Mouse (Mus musculus) CH12.LX (cell line): ENCODE results near the gene Cfap77. TPM values are rescaled to one million over a fixed set of nuclear protein-coding genes. Genes with fewer than 3 reads are reported as not detected.

Experiments used
- DNase-seq: peaks from one replicate; pipeline ENCODE4 v3.0.0-alpha.2; 2013; ENCODE audit errors: extremely low read depth
- H3K27ac ChIP-seq: 2 replicates; pipeline ENCODE4 v1.5.1; 2012; ENCODE audit warnings: low read depth, mild to moderate bottlenecking, control low read depth, moderate library complexity; ENCODE audit not compliant: insufficient read depth
- H3K27me3 ChIP-seq: replicated peaks from 2 replicates; pipeline ENCODE3; 2012; ENCODE audit warnings: inconsistent platforms
- H3K36me3 ChIP-seq, 2 experiments: replicated peaks in 1 of 2; 2 replicates each; pipeline versions ENCODE3 to v1.6.1; 2012; ENCODE audit warnings: inconsistent platforms in 1 of 2, low read length in 1 of 2, mild to moderate bottlenecking in 1 of 2, mixed read lengths in 1 of 2, moderate library complexity in 1 of 2; ENCODE audit not compliant: control insufficient read depth in 1 of 2, insufficient read depth in 1 of 2
- H3K4me1 ChIP-seq, 2 experiments: 2 replicates each; pipeline ENCODE4 v1.6.1; 2012; ENCODE audit warnings: inconsistent platforms in 1 of 2, moderate library complexity in 1 of 2; ENCODE audit not compliant: insufficient read depth in 2 of 2, control insufficient read depth in 1 of 2
- H3K4me2 ChIP-seq: 2 replicates; pipeline ENCODE4 v1.6.1; 2012; ENCODE audit warnings: low read depth, mild to moderate bottlenecking, control low read depth; ENCODE audit not compliant: poor library complexity, insufficient read depth, severe bottlenecking
- H3K4me3 ChIP-seq, 3 experiments: fragments of 150-350 bp in 1 of 3; sonication (generic) in 1 of 3; replicated peaks in 1 of 3; 2 replicates each; pipeline versions ENCODE3 to v1.5.1; 2011 to 2012; ENCODE audit warnings: low read depth in 2 of 3, low read length in 2 of 3, mild to moderate bottlenecking in 2 of 3, moderate library complexity in 2 of 3, control low read depth in 1 of 3, improper control_type of control experiment in 1 of 3, inconsistent platforms in 1 of 3, mixed read lengths in 1 of 3; ENCODE audit not compliant: poor library complexity in 1 of 3
- H3K79me2 ChIP-seq: replicated peaks from 2 replicates; pipeline ENCODE4 v1.6.1; 2012; ENCODE audit warnings: mild to moderate bottlenecking, moderate library complexity; ENCODE audit not compliant: control insufficient read depth, poor library complexity, insufficient read depth, severe bottlenecking; ENCODE audit errors: extremely low read depth
- H3K9ac ChIP-seq: 2 replicates; pipeline ENCODE4 v1.6.1; 2012; ENCODE audit warnings: low read depth, mild to moderate bottlenecking, control low read depth, moderate library complexity; ENCODE audit not compliant: insufficient read depth
- H3K9me3 ChIP-seq: replicated peaks from 2 replicates; pipeline ENCODE3; 2012; ENCODE audit warnings: low read length, inconsistent platforms, mixed read lengths
- BHLHE40 ChIP-seq: IDR thresholded peaks from 2 replicates; pipeline ENCODE4 v1.6.1; 2011; ENCODE audit warnings: mild to moderate bottlenecking, low read depth, low read length, improper control_type of control experiment
- CHD2 ChIP-seq: IDR thresholded peaks from 2 replicates; pipeline ENCODE4 v1.6.1; 2011; ENCODE audit warnings: low read length, improper control_type of control experiment
- CTCF ChIP-seq, 2 experiments: IDR thresholded peaks in 1 of 2; conservative IDR thresholded peaks in 1 of 2; 2 replicates each; pipeline ENCODE4 v1.5.1; 2011 to 2012; ENCODE audit warnings: low read depth in 2 of 2, low read length in 2 of 2, improper control_type of control experiment in 1 of 2, inconsistent platforms in 1 of 2, mild to moderate bottlenecking in 1 of 2, moderate library complexity in 1 of 2
- E2F4 ChIP-seq: IDR thresholded peaks from 2 replicates; pipeline ENCODE4 v1.6.1; 2011; ENCODE audit warnings: low read depth, low read length, improper control_type of control experiment; ENCODE audit not compliant: insufficient replicate concordance
- EP300 ChIP-seq: IDR thresholded peaks from 2 replicates; pipeline ENCODE4 v1.6.1; 2011; ENCODE audit warnings: low read length, improper control_type of control experiment
- ETS1 ChIP-seq: conservative IDR thresholded peaks from 2 replicates; pipeline ENCODE4 v1.6.1; 2012; ENCODE audit warnings: low read depth, mild to moderate bottlenecking, inconsistent platforms, low read length, improper control_type of control experiment, moderate library complexity
- GABPA ChIP-seq: IDR thresholded peaks from 2 replicates; pipeline ENCODE4 v1.6.1; 2012; ENCODE audit warnings: low read depth, low read length, improper control_type of control experiment, inconsistent platforms; ENCODE audit not compliant: insufficient replicate concordance
- IRF4 ChIP-seq: IDR thresholded peaks from 2 replicates; pipeline ENCODE4 v1.6.1; 2014; ENCODE audit warnings: low read depth, mild to moderate bottlenecking, inconsistent platforms, low read length, improper control_type of control experiment
- JUN ChIP-seq: IDR thresholded peaks from 2 replicates; pipeline ENCODE4 v1.6.1; 2011; ENCODE audit warnings: low read depth, mild to moderate bottlenecking, low read length, improper control_type of control experiment, moderate library complexity; ENCODE audit not compliant: insufficient read depth
- KAT2A ChIP-seq: IDR thresholded peaks from 2 replicates; pipeline ENCODE4 v1.6.1; 2012; ENCODE audit warnings: low read length, improper control_type of control experiment, inconsistent platforms; ENCODE audit not compliant: insufficient replicate concordance
- MXI1 ChIP-seq: IDR thresholded peaks from 2 replicates; pipeline ENCODE4 v1.6.1; 2011; ENCODE audit warnings: mild to moderate bottlenecking, low read depth, low read length, improper control_type of control experiment
- MYC ChIP-seq: IDR thresholded peaks from 2 replicates; pipeline ENCODE4 v1.6.1; 2011; ENCODE audit warnings: low read depth, mild to moderate bottlenecking, improper control_type of control experiment, low read length
- NRF1 ChIP-seq: IDR thresholded peaks from 2 replicates; pipeline ENCODE4 v1.6.1; 2014; ENCODE audit warnings: low read depth, mild to moderate bottlenecking, inconsistent platforms, low read length, improper control_type of control experiment, moderate library complexity
- RAD21 ChIP-seq: IDR thresholded peaks from 2 replicates; pipeline ENCODE4 v1.6.1; 2011; ENCODE audit warnings: low read depth, mild to moderate bottlenecking, low read length, improper control_type of control experiment, moderate library complexity
- SMC3 ChIP-seq: IDR thresholded peaks from 2 replicates; pipeline ENCODE4 v1.6.1; 2011; ENCODE audit warnings: low read depth, low read length, improper control_type of control experiment
- USF1 ChIP-seq: IDR thresholded peaks from 2 replicates; pipeline ENCODE4 v1.6.1; 2014; ENCODE audit warnings: low read depth, mild to moderate bottlenecking, inconsistent platforms, low read length, improper control_type of control experiment
- USF2 ChIP-seq: conservative IDR thresholded peaks from 2 replicates; pipeline ENCODE4 v1.6.1; 2011; ENCODE audit warnings: low read depth, low read length, improper control_type of control experiment
- ZMIZ1 ChIP-seq: IDR thresholded peaks from 2 replicates; pipeline ENCODE4 v1.6.1; 2012; ENCODE audit warnings: low read depth, mild to moderate bottlenecking, inconsistent platforms, low read length, improper control_type of control experiment
- ZNF384 ChIP-seq: IDR thresholded peaks from 2 replicates; pipeline ENCODE4 v1.6.1; 2012; ENCODE audit warnings: low read depth, low read length, improper control_type of control experiment, inconsistent platforms
- dilution Hi-C: fragments of 300-500 bp; cut with MboI; formaldehyde crosslinking; loops from 2 replicates; pipeline ENCODE4 v1.14.3; 2020; ENCODE audit warnings: low sequenced_read_pairs; ENCODE audit not compliant: extremely low pct_unique_long_range_greater_than_20kb, extremely low pct_ligation_motif_present
- in situ Hi-C: fragments of 300-500 bp; cut with MboI; formaldehyde crosslinking; loops from 3 replicates; pipeline ENCODE4 v1.14.3; 2019; ENCODE audit warnings: low sequenced_read_pairs, low pct_ligation_motif_present, low pct_unique_long_range_greater_than_20kb, mixed read lengths
- polyA plus RNA-seq: library from polyadenylated mRNA; unstranded; fragments of >175 nt; gene quantifications from 2 replicates; pipeline ENCODE4 v1.2.1, GENCODE M21; 2012; ENCODE audit warnings: low read depth; ENCODE audit not compliant: insufficient read length
- total RNA-seq, 2 experiments: library from RNA; depleted of rRNA; stranded (reverse); fragments of 300-350 nt in 1 of 2; fragments of >200 nt in 1 of 2; gene quantifications; 2 replicates each; pipeline ENCODE4 v1.2.3; 2012 to 2014

Gene Cfap77
- total and polyA plus RNA-seq, 3 experiments, result 0.25 to 0.47 (median 0.35) TPM

- Histone ChIP-seq H3K36me3 (peaks cover 73 to 93% of the 10 kb centered on the region in 2 experiments), H3K4me1 (peaks cover 0 to 11% of the 10 kb centered on the region in 2 experiments; a peak in 2 of 4 replicates), H3K4me3 (no peak overlapping the region), H3K27ac (no peak overlapping the region), H3K79me2 (no peaks in the 10 kb centered on the region), H3K9me3 (no peaks in the 10 kb centered on the region), H3K27me3 (no peaks in the 10 kb centered on the region), H3K4me2 (no peak overlapping the region), H3K9ac (no peak overlapping the region)
- DNase-seq, result peak; percentile 9
- dilution Hi-C loops, result no loop called here
- peak in 1 of 2 experiments; percentile 29; a peak in 1 of 4 replicates for TF ChIP-seq CTCF (conservative IDR thresholded peaks at IDR 0.05 in 1 of 2, IDR thresholded peaks at IDR 0.05 in 1 of 2; ENCODE audit: low read depth in 2 of 2, low read length in 2 of 2)
- TF ChIP-seq IRF4, result no peak
- in situ Hi-C loops, result no loop called here
Observed at GRCm38 (mm10) chr2:29081965-29082364, 27.1 kb upstream of the Cfap77 start.

- Histone ChIP-seq H3K36me3 (peaks cover 78 to 89% of the 10 kb centered on the region in 2 experiments), H3K27ac (no peak overlapping the region)
Observed at GRCm38 (mm10) chr2:29076226-29076625, 21.4 kb upstream of the Cfap77 start.

GRCm38 (mm10) chr2:29075331-29076070, 20.6 kb upstream of the Cfap77 start:
- DNase-seq, result no peak
- dilution Hi-C loops, result no loop called here
- in situ Hi-C loops, result no loop called here

More at GRCm38 (mm10) chr2:29076226-29076625, 21.4 kb upstream of the Cfap77 start:
- H3K9me3 ChIP-seq, result no peaks in the 10 kb centered on the region
- dilution Hi-C loops, result no loop called here
- DNase-seq, result no peak
- H3K9ac ChIP-seq, result no peak overlapping the region
- H3K4me3 ChIP-seq, result no peak overlapping the region
- H3K4me2 ChIP-seq, result no peak overlapping the region
- TF ChIP-seq CHD2 (no peak), MYC (no peak)
- H3K4me1 ChIP-seq, result no peaks in the 10 kb centered on the region; a peak in 1 of 4 replicates
- no peaks in the 10 kb centered on the region for H3K79me2 ChIP-seq
- no peaks in the 10 kb centered on the region for H3K27me3 ChIP-seq
- in situ Hi-C loops, result no loop called here

More at GRCm38 (mm10) chr2:29075331-29076070, 20.6 kb upstream of the Cfap77 start:
- no peaks in the 10 kb centered on the region for H3K9me3 ChIP-seq
- no peak overlapping the region for H3K27ac ChIP-seq
- H3K27me3 ChIP-seq, result no peaks in the 10 kb centered on the region
- H3K4me3 ChIP-seq, result no peak overlapping the region
- H3K79me2 ChIP-seq, result no peaks in the 10 kb centered on the region
- H3K4me1 ChIP-seq, result no peaks in the 10 kb centered on the region
- TF ChIP-seq USF1, result no peak
- no peak for TF ChIP-seq BHLHE40
- no peak for TF ChIP-seq MYC
- no peak for TF ChIP-seq CHD2
- TF ChIP-seq E2F4, result no peak
- TF ChIP-seq IRF4, result no peak
- no peak for TF ChIP-seq KAT2A
- no peak for TF ChIP-seq EP300
- no peak for TF ChIP-seq RAD21
- TF ChIP-seq MXI1, result no peak
- TF ChIP-seq ETS1, result no peak
- TF ChIP-seq NRF1, result no peak
- no peak for TF ChIP-seq ZMIZ1
- TF ChIP-seq GABPA, result no peak
- no peak for TF ChIP-seq ZNF384
- no peak for TF ChIP-seq USF2
- no peak for TF ChIP-seq JUN
- TF ChIP-seq SMC3, result no peak
- TF ChIP-seq, all 38 proteins: peak for 0
- H3K36me3 ChIP-seq, result peaks cover 77 to 89% of the 10 kb centered on the region in 2 experiments
- H3K4me2 ChIP-seq, result no peak overlapping the region
- H3K9ac ChIP-seq, result no peak overlapping the region
